ENCODE assay signal across 21 mouse cellular contexts in the genomic region with DNA sequence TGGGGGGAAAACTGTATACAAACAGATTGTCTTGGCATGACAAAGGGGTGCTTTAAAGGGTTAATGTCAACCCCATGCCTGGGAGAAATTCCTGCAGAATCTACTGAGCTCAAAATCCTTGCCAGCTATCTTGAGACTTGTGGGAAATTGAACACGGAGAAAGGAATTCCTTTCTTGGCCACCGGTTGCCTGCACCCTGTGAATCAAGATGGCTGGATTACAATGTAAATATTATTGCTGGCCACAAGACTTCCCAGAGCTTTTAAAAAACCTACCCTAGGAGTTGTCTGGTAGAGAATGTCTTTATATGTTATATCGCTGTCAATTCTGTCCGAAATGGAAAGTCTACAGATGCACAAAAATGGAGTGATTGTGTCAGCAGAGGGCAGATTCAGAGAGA. TPM values are rescaled to one million over a fixed set of nuclear protein-coding genes. Genes with fewer than 3 reads are reported as not detected.
DNase-seq lines count a peak whose midpoint lies in the region; ATAC-seq and TF ChIP-seq lines count a peak whose summit lies in the region.
"Had no signal": no experiment of that assay in that cellular context is flagged by ENCODE, and none has a peak within 500 bp of the region (broad histone marks: within the 10 kb centered on the region; RNA-seq: fewer than 3 reads in every experiment).

No protein-coding gene starts in this region.

- WGBS in forebrain, embryonic 14.5 days: 51% methylated on average over 4 of the region's 4 CpGs
- 58% methylated on average over 4 of the region's 4 CpGs for WGBS in forebrain, embryonic 13.5 days
- WGBS in hindbrain, embryonic 14.5 days: 57% methylated on average over 4 of the region's 4 CpGs
- WGBS in hindbrain, embryonic 11.5 days: 52% methylated on average over 4 of the region's 4 CpGs
- 53% methylated on average over 4 of the region's 4 CpGs for WGBS in intestine, postnatal 0 days

- no peaks in the 10 kb centered on the region for H3K9me3 ChIP-seq in forebrain, embryonic 14.5 days (replicated peaks; ENCODE audit: control insufficient read depth, low read length)
- no peaks in the 10 kb centered on the region for H3K9me3 ChIP-seq in forebrain, embryonic 13.5 days (replicated peaks)
- no peaks in the 10 kb centered on the region for H3K9me3 ChIP-seq in hindbrain, embryonic 14.5 days (ENCODE audit: control insufficient read depth, low read length)
- H3K9me3 ChIP-seq in hindbrain, embryonic 11.5 days (ENCODE audit: control insufficient read depth, low read length): no peaks in the 10 kb centered on the region
- H3K9me3 ChIP-seq in intestine, postnatal 0 days (ENCODE audit: control insufficient read depth): no peaks in the 10 kb centered on the region
- H3K9me3 ChIP-seq: embryonic facial prominence, embryonic 15.5 days; stomach, embryonic 15.5 days had no signal

- no peak overlapping the region for H3K9ac ChIP-seq in forebrain, embryonic 14.5 days (ENCODE audit: low read length)
- H3K9ac ChIP-seq in forebrain, embryonic 13.5 days: no peak overlapping the region
- no peak overlapping the region for H3K9ac ChIP-seq in hindbrain, embryonic 14.5 days
- H3K9ac ChIP-seq in hindbrain, embryonic 11.5 days (ENCODE audit: low read depth, low read length): no peak overlapping the region
- no peak overlapping the region for H3K9ac ChIP-seq in intestine, postnatal 0 days (ENCODE audit: low read depth, low read length)
- H3K9ac ChIP-seq: embryonic facial prominence, embryonic 15.5 days; stomach, embryonic 15.5 days had no signal

- no peaks in the 10 kb centered on the region for H3K36me3 ChIP-seq in forebrain, embryonic 14.5 days (ENCODE audit: control insufficient read depth, insufficient read depth, low read length)
- no peaks in the 10 kb centered on the region for H3K36me3 ChIP-seq in forebrain, embryonic 13.5 days (ENCODE audit: poor library complexity, severe bottlenecking)
- no peaks in the 10 kb centered on the region for H3K36me3 ChIP-seq in hindbrain, embryonic 14.5 days (replicated peaks; ENCODE audit: control insufficient read depth, insufficient read depth)
- H3K36me3 ChIP-seq in hindbrain, embryonic 11.5 days (ENCODE audit: control insufficient read depth, insufficient read depth, low read length): no peaks in the 10 kb centered on the region
- no peaks in the 10 kb centered on the region for H3K36me3 ChIP-seq in intestine, postnatal 0 days (ENCODE audit: control insufficient read depth, insufficient read depth)
- H3K36me3 ChIP-seq: embryonic facial prominence, embryonic 15.5 days; stomach, embryonic 15.5 days had no signal

- no peak overlapping the region for H3K4me3 ChIP-seq in forebrain, embryonic 14.5 days (ENCODE audit: low read depth, low read length)
- H3K4me3 ChIP-seq in forebrain, embryonic 13.5 days: no peak overlapping the region
- no peak overlapping the region for H3K4me3 ChIP-seq in hindbrain, embryonic 14.5 days (replicated peaks; ENCODE audit: low read length)
- no peak overlapping the region for H3K4me3 ChIP-seq in hindbrain, embryonic 11.5 days (ENCODE audit: low read depth, low read length)
- no peak overlapping the region for H3K4me3 ChIP-seq in intestine, postnatal 0 days (ENCODE audit: low read depth, low read length)
- H3K4me3 ChIP-seq: embryonic facial prominence, embryonic 15.5 days; stomach, embryonic 15.5 days had no signal

- no peak overlapping the region for H3K4me2 ChIP-seq in forebrain, embryonic 14.5 days (ENCODE audit: low read length)
- H3K4me2 ChIP-seq in forebrain, embryonic 13.5 days: no peak overlapping the region
- 0 out of 2 replicates have a peak overlapping the region, but pooled peaks have one; percentile 6 for H3K4me2 ChIP-seq in hindbrain, embryonic 14.5 days (replicated peaks)
- no peak overlapping the region for H3K4me2 ChIP-seq in hindbrain, embryonic 11.5 days (replicated peaks; ENCODE audit: low read depth, low read length)
- no peak overlapping the region for H3K4me2 ChIP-seq in intestine, postnatal 0 days (replicated peaks; ENCODE audit: low read depth)
- H3K4me2 ChIP-seq: embryonic facial prominence, embryonic 15.5 days; stomach, embryonic 15.5 days had no signal

- 0 out of 2 replicates have a peak overlapping the region, but pooled peaks have one; percentile 39 for H3K27ac ChIP-seq in forebrain, embryonic 14.5 days (ENCODE audit: low read depth, low read length)
- no peak overlapping the region for H3K27ac ChIP-seq in forebrain, embryonic 13.5 days
- 0 out of 2 replicates have a peak overlapping the region, but pooled peaks have one; percentile 21 for H3K27ac ChIP-seq in hindbrain, embryonic 14.5 days
- no peak overlapping the region for H3K27ac ChIP-seq in hindbrain, embryonic 11.5 days (ENCODE audit: low read depth, low read length)
- no peak overlapping the region for H3K27ac ChIP-seq in intestine, postnatal 0 days (ENCODE audit: low read depth, low read length)
- H3K27ac ChIP-seq: embryonic facial prominence, embryonic 15.5 days; stomach, embryonic 15.5 days had no signal

- no peak for ATAC-seq in forebrain, embryonic 14.5 days
- no peak for ATAC-seq in forebrain, embryonic 13.5 days
- ATAC-seq in hindbrain, embryonic 14.5 days (ENCODE audit: low FRiP score): no peak
- no peak for ATAC-seq in hindbrain, embryonic 11.5 days (ENCODE audit: low FRiP score)
- ATAC-seq in intestine, postnatal 0 days: no peak
- ATAC-seq: activated CD4-positive, CD25-positive, alpha-beta regulatory T cell, adult 4 months had no signal

- intact Hi-C loops in gastrocnemius, postnatal 14 days (cut with DNase I; ENCODE audit: low total_unique reads): no loop called here

- H3K27me3 ChIP-seq in forebrain, embryonic 14.5 days (replicated peaks; ENCODE audit: control insufficient read depth, insufficient read depth, low read length): no peaks in the 10 kb centered on the region
- no peaks in the 10 kb centered on the region for H3K27me3 ChIP-seq in forebrain, embryonic 13.5 days
- H3K27me3 ChIP-seq in hindbrain, embryonic 14.5 days (ENCODE audit: control insufficient read depth, insufficient read depth, low read length): no peaks in the 10 kb centered on the region
- no peaks in the 10 kb centered on the region for H3K27me3 ChIP-seq in hindbrain, embryonic 11.5 days (ENCODE audit: control insufficient read depth, insufficient read depth, low read length)
- H3K27me3 ChIP-seq in intestine, postnatal 0 days (replicated peaks; ENCODE audit: control insufficient read depth, insufficient read depth, low read length): no peaks in the 10 kb centered on the region
- H3K27me3 ChIP-seq: embryonic facial prominence, embryonic 15.5 days; stomach, embryonic 15.5 days had no signal

- TF ChIP-seq CTCF in intestine, postnatal 0 days (IDR thresholded peaks at IDR 0.05; ENCODE audit: low read depth): no peak

- no peak for DNase-seq in forebrain, embryonic 14.5 days (ENCODE audit: low spot score)
- DNase-seq in hindbrain, embryonic 14.5 days (ENCODE audit: low spot score): no peak
- no peak for DNase-seq in hindbrain, embryonic 11.5 days (ENCODE audit: low spot score)
- DNase-seq in Muller cell, postnatal 12 days (ENCODE audit: inconsistent ontology term): peak; percentile 17
- peak; percentile 28 for DNase-seq in fat pad, adult 2 months (ENCODE audit: extremely low read depth, low read depth, low spot score)
- no peak for DNase-seq in gastrocnemius, postnatal 14 days
- DNase-seq: cerebellum, adult 2 months; kidney, adult 18-20 months; right cerebral cortex, postnatal 4 days; thymus, postnatal 14 days had no signal

- peaks cover 14% of the 10 kb centered on the region for H3K4me1 ChIP-seq in forebrain, embryonic 14.5 days (ENCODE audit: control insufficient read depth, insufficient read depth, low read length)
- peaks cover 18% of the 10 kb centered on the region for H3K4me1 ChIP-seq in forebrain, embryonic 13.5 days
- H3K4me1 ChIP-seq in hindbrain, embryonic 14.5 days (replicated peaks; ENCODE audit: control insufficient read depth, insufficient read depth, low read length): peaks cover 4% of the 10 kb centered on the region; the same call in 1 of the 2 replicates
- no peaks in the 10 kb centered on the region for H3K4me1 ChIP-seq in hindbrain, embryonic 11.5 days (replicated peaks; ENCODE audit: control insufficient read depth, insufficient read depth, low read length)
- H3K4me1 ChIP-seq in intestine, postnatal 0 days (replicated peaks; ENCODE audit: control insufficient read depth, insufficient read depth, low read length): no peaks in the 10 kb centered on the region
- H3K4me1 ChIP-seq: stomach, embryonic 15.5 days had no signal

RNA-seq across cellular contexts. Expression of a gene that starts 28.4 kb away (rescaled TPM):
- polyA plus RNA-seq in forebrain, embryonic 14.5 days (2014; fragmentation: Nextera tagmentation; extraction: Ambion mirVana): 140 and 192 TPM in 2 replicates
- 173 and 201 TPM in 2 replicates for polyA plus RNA-seq in forebrain, embryonic 13.5 days (2015; fragmentation: Nextera tagmentation; extraction: Ambion mirVana)
- polyA plus RNA-seq in hindbrain, embryonic 14.5 days (2014; fragmentation: Nextera tagmentation; extraction: Ambion mirVana): 256 and 290 TPM in 2 replicates
- 76.6 and 94.8 TPM in 2 replicates for polyA plus RNA-seq in hindbrain, embryonic 11.5 days (2014; fragmentation: Nextera tagmentation; extraction: Ambion mirVana)
- polyA plus RNA-seq in intestine, postnatal 0 days (2015; fragmentation: Nextera tagmentation; extraction: Ambion mirVana): 3.1 and 5.0 TPM in 2 replicates
- total RNA-seq in gastrocnemius, postnatal 14 days (2021): 10 to 100 TPM in 1 of 2 experiments, 1 to 10 TPM in 1; 9.2 to 11.1 TPM
- total RNA-seq: MEL; monocyte, adult 5-6 weeks had no signal

RNA-seq across cellular contexts. Expression of a gene that starts 32.0 kb away (rescaled TPM):
- polyA plus RNA-seq in forebrain, embryonic 14.5 days (2014; fragmentation: Nextera tagmentation; extraction: Ambion mirVana): not detected in 2 replicates
- polyA plus RNA-seq in forebrain, embryonic 13.5 days (2015; fragmentation: Nextera tagmentation; extraction: Ambion mirVana): not detected in 2 replicates
- polyA plus RNA-seq in hindbrain, embryonic 14.5 days (2014; fragmentation: Nextera tagmentation; extraction: Ambion mirVana): 0.13 TPM in 1 of 2 replicates, not detected in the other
- not detected in 2 replicates for polyA plus RNA-seq in hindbrain, embryonic 11.5 days (2014; fragmentation: Nextera tagmentation; extraction: Ambion mirVana)
- polyA plus RNA-seq in intestine, postnatal 0 days (2015; fragmentation: Nextera tagmentation; extraction: Ambion mirVana): not detected in 2 replicates
- not detected for total RNA-seq in gastrocnemius, postnatal 14 days (2021)
- total RNA-seq: heart, postnatal 25 days; layer of hippocampus, adult 8-10 months; left cerebral cortex, postnatal 25 days; MEL; monocyte, adult 5-6 weeks had no signal
- polyA plus RNA-seq: activated CD4-positive, CD25-positive, alpha-beta regulatory T cell, adult 4 months; cerebellum, adult 2 months; embryonic facial prominence, embryonic 15.5 days; liver, embryonic 16.5 days; stomach, embryonic 15.5 days had no signal

Comparison
In these comparisons a context has a peak if more than half of its experiments do, and no peak if none do; other contexts are left out.
1. H3K27ac ChIP-seq: peak in forebrain, embryonic 14.5 days (single experiment) and hindbrain, embryonic 14.5 days (single experiment); none in forebrain, embryonic 13.5 days (single experiment), hindbrain, embryonic 11.5 days (single experiment) and intestine, postnatal 0 days (single experiment).
2. DNase-seq: peak in Muller cell, postnatal 12 days (single experiment) and fat pad, adult 2 months (single experiment); none in forebrain, embryonic 14.5 days (single experiment), hindbrain, embryonic 14.5 days (single experiment), hindbrain, embryonic 11.5 days (single experiment) and gastrocnemius, postnatal 14 days (single experiment).
3. RNA of a gene that starts 28.4 kb away (polyA plus RNA-seq): 256 to 290 TPM in hindbrain, embryonic 14.5 days, 173 to 201 TPM in forebrain, embryonic 13.5 days, 140 to 192 TPM in forebrain, embryonic 14.5 days and 76.6 to 94.8 TPM in hindbrain, embryonic 11.5 days; 3.1 to 5.0 TPM in intestine, postnatal 0 days; every median in the first group is over 10 times any median in the second.